Mouse (Mus musculus) ES-Bruce4 (cell line): Measurements from ENCODE around the gene Cpsf2. TPM values are rescaled to one million over a fixed set of nuclear protein-coding genes. Genes with fewer than 3 reads are reported as not detected.

Experiments used
- H3K27ac ChIP-seq: 2 replicates; pipeline ENCODE4 v1.5.1; 2012; ENCODE audit warnings: low read length, inconsistent platforms; ENCODE audit not compliant: insufficient read depth
- H3K27me3 ChIP-seq: 2 replicates; pipeline ENCODE4 v1.6.1; 2012; ENCODE audit warnings: mild to moderate bottlenecking, low read length, inconsistent platforms; ENCODE audit not compliant: control insufficient read depth, poor library complexity, insufficient read depth, severe bottlenecking
- H3K36me3 ChIP-seq: 2 replicates; pipeline ENCODE4 v1.6.1; 2012; ENCODE audit warnings: inconsistent platforms, mild to moderate bottlenecking, low read length, moderate library complexity; ENCODE audit not compliant: control insufficient read depth, poor library complexity, insufficient read depth, severe bottlenecking
- H3K4me1 ChIP-seq: one replicate; pipeline ENCODE4 v1.8.1; 2011; ENCODE audit warnings: low read length; ENCODE audit not compliant: control insufficient read depth, insufficient read depth
- H3K4me3 ChIP-seq: 2 replicates; pipeline ENCODE4 v1.5.1; 2011; ENCODE audit warnings: low read depth, mild to moderate bottlenecking, low read length
- H3K9ac ChIP-seq: 2 replicates; pipeline ENCODE4 v1.6.1; 2012; ENCODE audit warnings: low read depth, mild to moderate bottlenecking, inconsistent platforms; ENCODE audit not compliant: poor library complexity, severe bottlenecking
- H3K9me3 ChIP-seq: replicated peaks from 2 replicates; pipeline ENCODE4 v1.6.1; 2012; ENCODE audit warnings: mild to moderate bottlenecking, low read length, inconsistent platforms; ENCODE audit not compliant: control insufficient read depth, poor library complexity, insufficient read depth, severe bottlenecking
- CTCF ChIP-seq: IDR thresholded peaks from one replicate; pipeline ENCODE4 v1.8.1; 2011; ENCODE audit warnings: low read depth, low read length
- EP300 ChIP-seq: IDR thresholded peaks from 2 replicates; pipeline ENCODE4 v1.6.1; 2011; ENCODE audit warnings: low read depth, low read length; ENCODE audit not compliant: insufficient read depth
- POLR2A ChIP-seq: IDR thresholded peaks from one replicate; pipeline ENCODE4 v1.8.1; 2011; ENCODE audit warnings: low read length; ENCODE audit not compliant: insufficient read depth
- polyA plus RNA-seq: library from polyadenylated mRNA; stranded (reverse); fragments of >200 nt; gene quantifications from 2 replicates; pipeline ENCODE4 v1.2.4, GENCODE M21; 2011; ENCODE audit warnings: low read depth; ENCODE audit not compliant: missing spikeins, insufficient read depth, insufficient read length

Cpsf2 gene
- polyA plus RNA-seq, 1 experiment, result 39.1 TPM

DNA sequence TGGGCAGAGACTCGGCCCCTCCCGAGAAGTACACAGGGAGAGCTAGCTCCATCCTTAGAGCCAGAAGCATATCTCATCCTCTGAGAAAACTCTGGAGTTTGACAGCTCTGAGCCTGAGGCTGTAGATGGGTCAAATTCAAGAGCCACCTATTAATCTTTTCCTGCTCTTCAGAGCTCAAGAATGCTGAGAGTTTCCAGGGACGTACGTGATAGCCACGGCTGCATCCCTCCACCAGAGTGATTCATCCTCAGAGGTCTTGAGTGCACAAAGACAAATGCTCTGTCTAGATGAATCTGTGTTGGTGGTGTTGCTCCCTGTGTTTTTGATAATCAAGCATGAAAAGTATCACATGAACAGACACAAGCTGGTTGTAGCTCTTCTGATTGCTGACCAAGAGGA, 38.6 kb downstream of the Cpsf2 start:
- no peaks in the 10 kb centered on the region for H3K4me1 ChIP-seq
- no peak overlapping the region for H3K4me3 ChIP-seq
- no peaks in the 10 kb centered on the region for H3K27me3 ChIP-seq
- TF ChIP-seq EP300 (no peak), CTCF (no peak), POLR2A (no peak)
- no peak overlapping the region for H3K9ac ChIP-seq
- no peaks in the 10 kb centered on the region; the same call in 1 of the 2 replicates for H3K9me3 ChIP-seq
- H3K27ac ChIP-seq, result no peak overlapping the region
- H3K36me3 ChIP-seq, result no peaks in the 10 kb centered on the region

DNA sequence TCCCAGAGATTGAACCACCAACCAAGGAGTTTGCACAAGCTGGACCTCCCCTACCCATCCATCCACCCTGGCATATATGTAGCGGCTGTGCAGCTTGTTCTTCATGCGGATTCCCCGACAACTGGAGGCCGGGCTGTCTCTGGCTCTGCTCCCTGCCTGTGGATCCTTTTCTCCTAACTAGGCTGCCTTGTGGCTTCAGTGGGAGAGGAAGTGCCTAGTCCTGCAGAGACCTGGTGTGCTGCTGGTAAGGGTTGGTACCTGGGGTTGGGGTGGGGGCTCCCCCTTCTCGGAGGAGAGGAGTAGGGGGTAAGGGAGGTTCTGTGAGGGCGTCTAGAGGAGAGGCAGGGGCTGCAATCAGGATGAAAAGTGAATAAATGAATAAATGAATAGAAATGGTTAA, 39.3 kb downstream of the Cpsf2 start:
- Histone ChIP-seq H3K4me1 (no peaks in the 10 kb centered on the region), H3K36me3 (no peaks in the 10 kb centered on the region), H3K27me3 (no peaks in the 10 kb centered on the region), H3K9me3 (no peaks in the 10 kb centered on the region; the same call in 1 of the 2 replicates), H3K9ac (no peak overlapping the region), H3K4me3 (no peak overlapping the region), H3K27ac (no peak overlapping the region)
- TF ChIP-seq POLR2A (no peak), CTCF (no peak), EP300 (no peak)

DNA sequence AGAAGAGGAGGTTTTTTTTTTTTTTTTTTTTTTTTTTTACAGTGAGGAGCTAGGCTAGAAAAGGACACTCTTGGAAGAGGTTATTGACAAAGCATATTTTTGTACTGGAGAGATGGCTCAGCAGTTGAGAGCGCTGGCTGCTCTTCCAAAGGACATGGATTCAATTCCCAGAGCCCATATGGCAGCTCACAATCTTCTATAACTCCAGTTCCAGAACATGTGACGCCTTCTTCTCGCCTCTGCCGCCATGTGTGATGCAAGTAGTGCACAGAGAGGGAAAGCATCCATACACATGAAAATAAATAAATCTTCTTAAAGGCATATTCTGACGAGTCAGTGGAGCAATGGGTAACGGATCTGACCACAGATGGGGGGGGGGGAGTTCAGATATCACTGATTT, 46.1 kb downstream of the Cpsf2 start:
- H3K4me1 ChIP-seq, result no peaks in the 10 kb centered on the region
- H3K9me3 ChIP-seq, result no peaks in the 10 kb centered on the region
- TF ChIP-seq CTCF (no peak), EP300 (no peak), POLR2A (no peak)
- H3K4me3 ChIP-seq, result no peak overlapping the region
- H3K27me3 ChIP-seq, result no peaks in the 10 kb centered on the region; the same call in 1 of the 2 replicates
- H3K36me3 ChIP-seq, result no peaks in the 10 kb centered on the region
- no peak overlapping the region for H3K27ac ChIP-seq
- H3K9ac ChIP-seq, result no peak overlapping the region

DNA sequence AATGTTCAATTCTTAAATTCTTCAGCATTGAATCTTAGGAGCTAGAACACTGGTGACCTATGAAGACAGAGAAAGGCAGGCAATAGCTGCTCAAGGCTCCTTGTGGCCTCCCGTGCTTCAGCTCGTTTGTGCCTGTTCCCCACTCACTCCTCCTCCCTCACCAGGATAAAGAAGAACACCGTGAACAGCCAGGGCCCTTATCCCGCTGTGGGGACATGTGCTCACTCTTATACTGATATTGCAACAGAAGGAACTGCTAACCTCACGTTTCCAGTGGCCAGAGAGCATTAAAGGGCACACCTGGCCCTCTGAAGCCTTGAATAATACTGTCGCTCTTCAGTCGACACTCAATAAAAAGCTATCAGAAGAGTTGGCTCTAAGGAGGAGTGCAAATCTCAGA, 53.4 kb downstream of the Cpsf2 start:
- Histone ChIP-seq H3K4me1 (no peaks in the 10 kb centered on the region), H3K4me3 (no peak overlapping the region), H3K9ac (no peak overlapping the region), H3K36me3 (no peaks in the 10 kb centered on the region), H3K27me3 (no peaks in the 10 kb centered on the region), H3K9me3 (no peaks in the 10 kb centered on the region), H3K27ac (no peak overlapping the region)
- TF ChIP-seq POLR2A, result no peak
- no peak for TF ChIP-seq EP300

DNA sequence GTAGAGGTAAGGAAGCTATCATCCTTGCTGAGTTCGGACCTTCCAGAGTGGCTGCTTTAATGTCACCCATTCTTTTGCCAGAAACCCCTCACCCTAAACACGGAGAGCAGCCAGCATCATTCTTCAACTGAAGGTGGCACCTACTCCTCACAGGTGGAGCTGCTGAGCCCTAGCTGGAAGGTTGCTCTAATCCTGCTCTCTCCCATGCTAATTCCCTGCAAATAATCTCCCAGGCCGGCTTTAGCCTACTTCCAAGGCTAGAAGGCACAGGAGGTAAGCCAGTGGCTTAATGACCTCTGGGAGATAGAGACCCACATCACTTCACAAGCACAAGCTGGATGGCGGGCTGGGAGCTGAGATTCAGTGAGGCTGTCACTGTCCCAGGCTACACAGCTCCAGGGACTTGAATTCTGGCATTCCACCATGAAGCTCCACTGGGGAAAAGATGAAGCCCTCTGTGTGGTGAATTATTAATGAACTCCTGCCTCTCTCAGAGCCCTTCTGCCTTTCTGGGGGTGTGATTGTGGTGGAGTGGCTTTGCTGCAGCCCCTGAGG, 54.2 kb downstream of the Cpsf2 start:
- no peaks in the 10 kb centered on the region for H3K9me3 ChIP-seq
- H3K27me3 ChIP-seq, result no peaks in the 10 kb centered on the region
- no peaks in the 10 kb centered on the region for H3K4me1 ChIP-seq
- no peak overlapping the region for H3K27ac ChIP-seq
- H3K9ac ChIP-seq, result no peak overlapping the region
- no peak overlapping the region for H3K4me3 ChIP-seq
- TF ChIP-seq POLR2A (no peak), EP300 (no peak), CTCF (no peak)
- no peaks in the 10 kb centered on the region for H3K36me3 ChIP-seq

DNA sequence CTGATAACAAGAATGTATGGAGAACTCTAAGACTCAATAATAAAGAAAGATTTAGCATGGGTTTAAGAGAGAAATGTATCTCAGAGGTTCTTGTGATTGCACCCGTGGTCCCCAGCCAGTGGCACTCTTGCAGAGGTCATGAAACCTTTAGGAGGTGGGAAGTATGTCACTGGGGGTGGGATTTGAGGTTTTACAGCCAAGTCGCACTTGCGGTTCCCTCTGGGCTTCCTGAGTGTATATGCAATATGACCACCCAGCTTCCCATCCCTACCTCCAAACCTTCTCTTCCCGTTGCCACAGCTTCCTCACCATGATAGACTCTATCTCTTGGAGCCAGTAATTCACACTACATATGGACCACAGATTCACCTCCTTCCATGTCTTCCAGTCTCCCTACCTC, 59.1 kb downstream of the Cpsf2 start:
- Histone ChIP-seq H3K36me3 (no peaks in the 10 kb centered on the region), H3K9me3 (no peaks in the 10 kb centered on the region), H3K27ac (no peak overlapping the region), H3K4me3 (no peak overlapping the region), H3K27me3 (no peaks in the 10 kb centered on the region; the same call in 1 of the 2 replicates), H3K4me1 (no peaks in the 10 kb centered on the region), H3K9ac (no peak overlapping the region)
- TF ChIP-seq EP300 (no peak), CTCF (no peak), POLR2A (no peak)
